Mouse (Mus musculus) CD4-positive, CD25-positive, alpha-beta regulatory T cell (primary cell): Measurements from ENCODE around the gene Skint10. TPM values are rescaled to one million over a fixed set of nuclear protein-coding genes. Genes with fewer than 3 reads are reported as not detected.

Experiments used
- polyA plus RNA-seq: library from polyadenylated mRNA; unstranded; fragments of 100-300 nt; shearing (Covaris generic); gene quantifications from one replicate; pipeline ENCODE4 v1.2.1, GENCODE M21; 2017

The Skint10 gene
- polyA plus RNA-seq: 0.10 TPM

GRCm38 (mm10) chr4:112774766-112775165 is at the start of gene Skint10:
TSS of gene Skint10 (minus strand) at chr4:112774866.

Other genes starting within 250 kb of the Skint10 start
- not detected for gene Skint2, start 217.7 kb downstream of the Skint10 start, polyA plus RNA-seq